ENCODE assay signal across 32 mouse cellular contexts in genomic region chr4:139963911-139964310, GRCm38 (mm10). TPM values are rescaled to one million over a fixed set of nuclear protein-coding genes. Genes with fewer than 3 reads are reported as not detected.
A peak's percentile ranks its signal among the peaks of the same experiment; 100 is the strongest.
DNase-seq lines count a peak whose midpoint lies in the region; ATAC-seq and TF ChIP-seq lines count a peak whose summit lies in the region.
"Had no signal": no experiment of that assay in that cellular context is flagged by ENCODE, and none has a peak within 500 bp of the region (broad histone marks: within the 10 kb centered on the region; RNA-seq: fewer than 3 reads in every experiment).

No protein-coding gene starts in this region.

- peak overlapping the region; percentile 4; the same call in 1 of the 2 replicates for H3K27ac ChIP-seq in kidney, adult 2 months (ENCODE audit: insufficient read depth, low read depth, low read length)
- H3K27ac ChIP-seq in liver, adult 2 months (replicated peaks; ENCODE audit: insufficient read depth, low read depth, low read length), result peak overlapping the region; percentile 72
- H3K27ac ChIP-seq in brown adipose tissue, adult 24 weeks (replicated peaks; ENCODE audit: low read depth, low read length), result peak overlapping the region; percentile 23; the same call in 1 of the 2 replicates
- H3K27ac ChIP-seq in forebrain, embryonic 15.5 days (replicated peaks), result no peak overlapping the region
- H3K27ac ChIP-seq: embryonic facial prominence, embryonic 12.5 days; forebrain, embryonic 10.5 days; hindbrain, embryonic 13.5 days; limb, embryonic 13.5 days; liver, embryonic 13.5 days; macrophage; neural tube, embryonic 15.5 days had no signal

- H3K27me3 ChIP-seq in kidney, adult 2 months (replicated peaks; ENCODE audit: control insufficient read depth, insufficient read depth, low read length), result no peaks in the 10 kb centered on the region
- H3K27me3 ChIP-seq in liver, adult 2 months (ENCODE audit: control insufficient read depth, insufficient read depth, low read length), result no peaks in the 10 kb centered on the region
- no peaks in the 10 kb centered on the region for H3K27me3 ChIP-seq in forebrain, embryonic 15.5 days
- H3K27me3 ChIP-seq: CH12.LX; liver, embryonic 13.5 days; neural tube, embryonic 15.5 days had no signal

- peak overlapping the region; percentile 13; the same call in 1 of the 2 replicates for H3K4me3 ChIP-seq in kidney, adult 2 months (ENCODE audit: insufficient read depth, low read depth, low read length)
- no peak overlapping the region for H3K4me3 ChIP-seq in liver, adult 2 months (ENCODE audit: insufficient read depth, low read depth, low read length)
- peak overlapping the region; percentile 68 for H3K4me3 ChIP-seq in brown adipose tissue, adult 24 weeks (ENCODE audit: insufficient read depth, low read depth, low read length)
- H3K4me3 ChIP-seq in forebrain, embryonic 15.5 days, result no peak overlapping the region
- H3K4me3 ChIP-seq: embryonic facial prominence, embryonic 12.5 days; forebrain, embryonic 10.5 days; hindbrain, embryonic 13.5 days; limb, embryonic 13.5 days; liver, embryonic 13.5 days; neural tube, embryonic 15.5 days had no signal

- WGBS in kidney, adult 2 months, result 70% methylated on average over 5 of the region's 5 CpGs
- 77% methylated on average over 5 of the region's 5 CpGs for WGBS in liver, adult 2 months
- 93% methylated on average over 5 of the region's 5 CpGs for WGBS in forebrain, embryonic 15.5 days

- H3K36me3 ChIP-seq in kidney, adult 2 months (ENCODE audit: control insufficient read depth, insufficient read depth, low read length), result no peaks in the 10 kb centered on the region; the same call in 1 of the 2 replicates
- no peaks in the 10 kb centered on the region for H3K36me3 ChIP-seq in liver, adult 2 months (ENCODE audit: control insufficient read depth, insufficient read depth, low read length)
- no peaks in the 10 kb centered on the region for H3K36me3 ChIP-seq in forebrain, embryonic 15.5 days
- H3K36me3 ChIP-seq: embryonic facial prominence, embryonic 12.5 days; forebrain, embryonic 10.5 days; hindbrain, embryonic 13.5 days; limb, embryonic 13.5 days; liver, embryonic 13.5 days; neural tube, embryonic 15.5 days had no signal

- no peaks in the 10 kb centered on the region for H3K9me3 ChIP-seq in forebrain, embryonic 15.5 days
- H3K9me3 ChIP-seq: embryonic facial prominence, embryonic 12.5 days; hindbrain, embryonic 13.5 days; limb, embryonic 13.5 days; liver, embryonic 13.5 days; neural tube, embryonic 15.5 days had no signal

- TF ChIP-seq CTCF in kidney, adult 2 months (conservative IDR thresholded peaks at IDR 0.05; ENCODE audit: insufficient read depth, insufficient read length, low read depth, low read length), result no peak
- no peak for TF ChIP-seq CTCF in liver, adult 2 months (IDR thresholded peaks at IDR 0.05; ENCODE audit: low read depth, low read length)

- TF ChIP-seq POLR2A in kidney, adult 2 months (IDR thresholded peaks at IDR 0.05; ENCODE audit: low read depth, low read length), result no peak
- no peak for TF ChIP-seq POLR2A in liver, adult 2 months (IDR thresholded peaks at IDR 0.05; ENCODE audit: extremely low read depth, insufficient read depth, low read length)

- no peak overlapping the region for H3K9ac ChIP-seq in liver, adult 2 months (ENCODE audit: low read depth, low read length)
- no peak overlapping the region for H3K9ac ChIP-seq in forebrain, embryonic 15.5 days (replicated peaks)
- H3K9ac ChIP-seq: embryonic facial prominence, embryonic 12.5 days; forebrain, postnatal 0 days; hindbrain, embryonic 13.5 days; limb, embryonic 13.5 days; liver, embryonic 13.5 days; neural tube, embryonic 15.5 days had no signal

- ATAC-seq in forebrain, embryonic 15.5 days (replicated peaks), result no peak
- ATAC-seq: forebrain, postnatal 0 days; intestine, embryonic 16.5 days; lung, postnatal 0 days had no signal

- peak; percentile 50 to 63 for DNase-seq in adrenal gland, adult (ENCODE audit: inconsistent age in 2 of 2, low spot score in 1 of 2)
- no peak for DNase-seq in adrenal gland, adult 8-10 months
- DNase-seq in kidney, adult 2 months, result no peak
- DNase-seq in kidney, adult 8-10 months, result no peak
- no peak for DNase-seq in liver, adult 2 months (ENCODE audit: extremely low read depth, low read depth, low spot score)
- DNase-seq in liver, result no peak
- DNase-seq: cerebellum, adult 11 months; cerebellum, adult 9-10 months; embryo, embryonic 11 days; forebrain, postnatal 0 days; gastrocnemius, postnatal 10 days; heart, postnatal 14 days; kidney, postnatal 14 days; liver, embryonic 13.5 days; lung, adult 18-20 months; midbrain, embryonic 14.5 days; retina, postnatal 1 day; right cerebral cortex, postnatal 14 days; thymus, postnatal 4 days had no signal

- H3K4me1 ChIP-seq in kidney, adult 2 months (ENCODE audit: control insufficient read depth, insufficient read depth, low read length), result peaks cover 24% of the 10 kb centered on the region
- H3K4me1 ChIP-seq in liver, adult 2 months (ENCODE audit: control insufficient read depth, insufficient read depth, low read length), result peaks cover 41% of the 10 kb centered on the region
- peaks cover 6% of the 10 kb centered on the region for H3K4me1 ChIP-seq in brown adipose tissue, adult 24 weeks (ENCODE audit: control insufficient read depth, insufficient read depth, insufficient read length, low read length)
- H3K4me1 ChIP-seq in forebrain, embryonic 15.5 days, result peaks cover 8% of the 10 kb centered on the region; the same call in 1 of the 2 replicates
- H3K4me1 ChIP-seq: liver, embryonic 13.5 days had no signal

- peaks cover 10% of the 10 kb centered on the region; the same call in 1 of the 2 replicates for H3K79me2 ChIP-seq in liver, adult 2 months (ENCODE audit: control insufficient read depth, insufficient read depth, low read length)

- H3K4me2 ChIP-seq in forebrain, embryonic 15.5 days (replicated peaks), result no peak overlapping the region
- H3K4me2 ChIP-seq: embryonic facial prominence, embryonic 12.5 days; hindbrain, embryonic 13.5 days; limb, embryonic 13.5 days; liver, embryonic 13.5 days; neural tube, embryonic 15.5 days had no signal

RNA-seq across cellular contexts. Expression of gene Klhdc7a, which starts 3.9 kb away (rescaled TPM):
- total RNA-seq in adrenal gland, adult 8-10 months (2022), result 10 to 100 TPM in 1 of 4 experiments, 1 to 10 TPM in 3; 4.5 to 19.9 (median 7.5) TPM
- polyA plus RNA-seq in kidney, adult 2 months (2012; rRNA removed), result 39.9 and 46.7 TPM in 2 replicates
- total RNA-seq in liver, adult 2 months (2014; rRNA removed), result 5.2 and 6.8 TPM in 2 replicates
- polyA plus RNA-seq in liver, adult 2 months (2012; rRNA removed), result 4.4 and 7.8 TPM in 2 replicates
- polyA plus RNA-seq in brown adipose tissue, adult 24 weeks (2012; ENCODE audit: insufficient read depth, insufficient read length, missing spikeins), result 79.8 and 109 TPM in 2 replicates
- polyA plus RNA-seq in forebrain, embryonic 15.5 days (2015; fragmentation: Nextera tagmentation; extraction: Ambion mirVana), result 0.28 and 0.33 TPM in 2 replicates
- total RNA-seq: CH12.LX; megakaryocyte-erythroid progenitor cell, adult 5-6 weeks had no signal
- polyA plus RNA-seq: heart, embryonic 14.5 days; macrophage had no signal

Comparison
In these comparisons a context has a peak if more than half of its experiments do, and no peak if none do; other contexts are left out.
1. DNase-seq: peak in adrenal gland, adult (2 of 2); none in adrenal gland, adult 8-10 months (single experiment), kidney, adult 2 months (single experiment), kidney, adult 8-10 months (0 of 2), liver, adult 2 months (single experiment) and liver (single experiment).
2. H3K4me3 ChIP-seq: peak in kidney, adult 2 months (single experiment) and brown adipose tissue, adult 24 weeks (single experiment); none in liver, adult 2 months (single experiment) and forebrain, embryonic 15.5 days (single experiment).